Mouse (Mus musculus) heart, adult 2 months (tissue): ENCODE data around the gene Sema3b. TPM values are rescaled to one million over a fixed set of nuclear protein-coding genes. Genes with fewer than 3 reads are reported as not detected.

Experiments
- DNase-seq, 2 experiments: peaks; one replicate each; pipeline ENCODE4 v3.0.0; 2021
- H3K27ac ChIP-seq: fragments of 200-600 bp; 2 replicates; pipeline ENCODE4 v1.8.1; 2022
- H3K27me3 ChIP-seq: fragments of 200-500 bp; 2 replicates; pipeline ENCODE4 v1.6.1; 2012; ENCODE audit warnings: mild to moderate bottlenecking, low read length, inconsistent platforms, mixed read lengths; ENCODE audit not compliant: control insufficient read depth, insufficient read depth
- H3K36me3 ChIP-seq: fragments of 200-500 bp; 2 replicates; pipeline ENCODE4 v1.6.1; 2012; ENCODE audit warnings: low read length, inconsistent platforms; ENCODE audit not compliant: control insufficient read depth, insufficient read depth
- H3K4me1 ChIP-seq: fragments of 200-500 bp; 2 replicates; pipeline ENCODE4 v1.6.1; 2011; ENCODE audit warnings: low read length; ENCODE audit not compliant: control insufficient read depth, insufficient read depth
- H3K4me3 ChIP-seq: fragments of 200-600 bp; 2 replicates; pipeline ENCODE4 v1.8.1; 2022
- H3K79me2 ChIP-seq: fragments of 200-500 bp; replicated peaks from 2 replicates; pipeline ENCODE4 v1.6.1; 2012; ENCODE audit warnings: mild to moderate bottlenecking, inconsistent platforms, low read length, moderate library complexity, mixed read lengths; ENCODE audit not compliant: control insufficient read depth, insufficient read depth
- H3K9ac ChIP-seq: fragments of 200-500 bp; 2 replicates; pipeline ENCODE4 v1.6.1; 2012; ENCODE audit warnings: low read depth, mild to moderate bottlenecking, control low read depth, inconsistent platforms, low read length, mixed read lengths
- CTCF ChIP-seq: fragments of 200-600 bp; IDR thresholded peaks from 2 replicates; pipeline ENCODE4 v1.8.1; 2022; ENCODE audit warnings: antibody characterized with exemption, mild to moderate bottlenecking, moderate library complexity
- EP300 ChIP-seq: fragments of 200-500 bp; IDR thresholded peaks from 2 replicates; pipeline ENCODE4 v1.6.1; 2011; ENCODE audit warnings: low read depth, low read length, control low read depth; ENCODE audit not compliant: insufficient read depth
- POLR2A ChIP-seq: fragments of 200-500 bp; IDR thresholded peaks from 2 replicates; pipeline ENCODE4 v1.6.1; 2011; ENCODE audit warnings: mild to moderate bottlenecking, low read depth, low read length, control low read depth; ENCODE audit not compliant: insufficient read depth
- WGBS: fragments of 180-500 bp; shearing (Covaris S2); methylation state at CpG from one replicate; pipeline ENCODE4 v1.1.7; 2018; 5-methylcytosine and 5-hydroxymethylcytosine counted together
- intact Hi-C: fragments of 180-260 bp; cut with DNase I; formaldehyde crosslinking; loops from one replicate; pipeline ENCODE4 v1.15.1; 2025
- polyA plus RNA-seq: library from polyadenylated mRNA; depleted of rRNA; stranded (reverse); fragments of >200 nt; gene quantifications from 2 replicates; pipeline ENCODE4 v1.2.3, GENCODE M21; 2012
- total RNA-seq, 2 experiments: library from RNA; stranded (reverse); gene quantifications; 2 replicates each; pipeline ENCODE4 v1.2.3; 2021

Sema3b gene
- total and polyA plus RNA-seq, 3 experiments: 19.9 to 33.7 (median 24.2) TPM

GRCm38 (mm10) chr9:107631311-107631826 is 22.3 kb upstream of the Sema3b start:
- peaks cover 35% of the 10 kb centered on the region for H3K4me1 ChIP-seq
- peak overlapping the region; percentile 22; the same call in 1 of the 2 replicates for H3K9ac ChIP-seq
- H3K27ac ChIP-seq: peak overlapping the region; percentile 97

GRCm38 (mm10) chr9:107630576-107630975 is 21.5 kb upstream of the Sema3b start:
- H3K4me1 ChIP-seq: peaks cover 39% of the 10 kb centered on the region
- H3K4me3 ChIP-seq: no peak overlapping the region; the same call in 1 of the 2 replicates
- H3K79me2 ChIP-seq: peaks cover 8% of the 10 kb centered on the region
- H3K36me3 ChIP-seq: peaks cover 6% of the 10 kb centered on the region; the same call in 1 of the 2 replicates
- TF ChIP-seq CTCF (no peak), POLR2A (no peak), EP300 (no peak)
- 27% methylated on average over 4 of the region's 4 CpGs for WGBS
- H3K9ac ChIP-seq: no peak overlapping the region
- DNase-seq: peak in 1 of 2 experiments; percentile 57
- H3K27me3 ChIP-seq: no peaks in the 10 kb centered on the region
- intact Hi-C loops: loop anchor here (5.0 kb wide), 1 partner anchor 63 kb away; the partner anchor contains the start of gene Hyal2
- peak overlapping the region; percentile 97 for H3K27ac ChIP-seq

More at GRCm38 (mm10) chr9:107631311-107631826, 22.3 kb upstream of the Sema3b start:
- 42% methylated on average over 9 of the region's 9 CpGs for WGBS
- TF ChIP-seq CTCF: no peak
- Histone ChIP-seq H3K27me3 (no peaks in the 10 kb centered on the region), H3K79me2 (peaks cover 8% of the 10 kb centered on the region), H3K4me3 (no peak overlapping the region; the same call in 1 of the 2 replicates), H3K36me3 (peaks cover 6% of the 10 kb centered on the region; the same call in 1 of the 2 replicates)
- intact Hi-C loops: loop anchor here (5.0 kb wide), 1 partner anchor 64 kb away; the partner anchor contains the start of gene Hyal2
- DNase-seq: peak; percentile 2 to 23

- Histone ChIP-seq H3K36me3 (peaks cover 6% of the 10 kb centered on the region; the same call in 1 of the 2 replicates), H3K79me2 (peaks cover 7% of the 10 kb centered on the region), H3K27ac (peak overlapping the region; percentile 97), H3K4me3 (peak overlapping the region; percentile 11; the same call in 1 of the 2 replicates), H3K4me1 (peaks cover 43% of the 10 kb centered on the region), H3K9ac (peak overlapping the region; percentile 31), H3K27me3 (no peaks in the 10 kb centered on the region)
- no peak for TF ChIP-seq EP300
- no peak for TF ChIP-seq CTCF
- no peak for TF ChIP-seq POLR2A
- DNase-seq: peak in 1 of 2 experiments; percentile 56
- WGBS: 34% methylated on average over 14 of the region's 14 CpGs
- intact Hi-C loops: loop anchor here (5.0 kb wide), 1 partner anchor 63 kb away; the partner anchor contains the start of gene Hyal2
Observed at GRCm38 (mm10) chr9:107629901-107630425, 20.9 kb upstream of the Sema3b start.

GRCm38 (mm10) chr9:107629411-107629730 is 20.3 kb upstream of the Sema3b start:
- H3K27me3 ChIP-seq: no peaks in the 10 kb centered on the region
- peaks cover 6% of the 10 kb centered on the region; the same call in 1 of the 2 replicates for H3K36me3 ChIP-seq
- peak overlapping the region; percentile 7 for H3K4me3 ChIP-seq
- H3K79me2 ChIP-seq: peaks cover 6% of the 10 kb centered on the region
- no peak for TF ChIP-seq EP300
- 0 out of 2 replicates have a peak, but pooled peaks have one; percentile 19 for TF ChIP-seq POLR2A
- H3K9ac ChIP-seq: peak overlapping the region; percentile 30
- DNase-seq: no peak
- H3K27ac ChIP-seq: peak overlapping the region; percentile 97
- peaks cover 49% of the 10 kb centered on the region for H3K4me1 ChIP-seq
- intact Hi-C loops: no loop called here
- WGBS: 29% methylated on average over 4 of the region's 4 CpGs

- intact Hi-C loops: no loop called here
- 35% methylated on average over 15 of the region's 15 CpGs for WGBS
Observed at GRCm38 (mm10) chr9:107628721-107629410, 19.8 kb upstream of the Sema3b start.

More at GRCm38 (mm10) chr9:107628721-107629410, 19.8 kb upstream of the Sema3b start:
- H3K36me3 ChIP-seq: peaks cover 9% of the 10 kb centered on the region
- peak overlapping the region; percentile 31 for H3K9ac ChIP-seq
- H3K27me3 ChIP-seq: no peaks in the 10 kb centered on the region
- peaks cover 54% of the 10 kb centered on the region for H3K4me1 ChIP-seq
- H3K79me2 ChIP-seq: peaks cover 6% of the 10 kb centered on the region
- peak overlapping the region; percentile 97 for H3K27ac ChIP-seq
- TF ChIP-seq POLR2A (0 out of 2 replicates have a peak, but pooled peaks have one; percentile 31), EP300 (0 out of 2 replicates have a peak, but pooled peaks have one; percentile 62), CTCF (no peak)
- peak overlapping the region; percentile 35 for H3K4me3 ChIP-seq
- peak; percentile 77 to 82 for DNase-seq
